Mouse (Mus musculus) ES-E14 (cell line): ENCODE data around the gene Abca12.
A peak's percentile ranks its signal among the peaks of the same experiment; 100 is the strongest.

Experiments used
- CHD2 ChIP-seq: IDR thresholded peaks from 2 replicates; pipeline ENCODE4 v1.6.1; 2014; ENCODE audit warnings: mild to moderate bottlenecking, low read depth, low read length, inconsistent platforms
- HCFC1 ChIP-seq: IDR thresholded peaks from 2 replicates; pipeline ENCODE4 v1.6.1; 2012; ENCODE audit warnings: low read length, inconsistent platforms, borderline replicate concordance; ENCODE audit not compliant: insufficient read depth
- MAFK ChIP-seq: IDR thresholded peaks from 2 replicates; pipeline ENCODE4 v1.6.1; 2014; ENCODE audit warnings: mild to moderate bottlenecking, low read depth, low read length, inconsistent platforms; ENCODE audit not compliant: insufficient read depth
- ZC3H11A ChIP-seq: IDR thresholded peaks from 2 replicates; pipeline ENCODE4 v1.6.1; 2012; ENCODE audit warnings: low read depth, mild to moderate bottlenecking, inconsistent platforms, low read length, borderline replicate concordance
- ZNF384 ChIP-seq: IDR thresholded peaks from 2 replicates; pipeline ENCODE4 v1.6.1; 2012; ENCODE audit warnings: low read depth, low read length, inconsistent platforms

- no peak for TF ChIP-seq ZNF384
- TF ChIP-seq MAFK = peak; percentile 78
- TF ChIP-seq HCFC1 = no peak
- TF ChIP-seq ZC3H11A = no peak
- TF ChIP-seq CHD2 = no peak
These were observed 72.5 kb downstream of the Abca12 start for GRCm38 (mm10) chr1:71342261-71342594.
